Mouse (Mus musculus) T-helper 2 cell (primary cell): ENCODE data around the gene Adam19.

Experiments used
- in situ Hi-C: fragments of 300-600 bp; cut with MboI, MseI; formaldehyde crosslinking; loops from one replicate; pipeline ENCODE4 v1.15.1; 2025; ENCODE audit warnings: high pct_unique_total_duplicates

The Adam19 gene

DNA sequence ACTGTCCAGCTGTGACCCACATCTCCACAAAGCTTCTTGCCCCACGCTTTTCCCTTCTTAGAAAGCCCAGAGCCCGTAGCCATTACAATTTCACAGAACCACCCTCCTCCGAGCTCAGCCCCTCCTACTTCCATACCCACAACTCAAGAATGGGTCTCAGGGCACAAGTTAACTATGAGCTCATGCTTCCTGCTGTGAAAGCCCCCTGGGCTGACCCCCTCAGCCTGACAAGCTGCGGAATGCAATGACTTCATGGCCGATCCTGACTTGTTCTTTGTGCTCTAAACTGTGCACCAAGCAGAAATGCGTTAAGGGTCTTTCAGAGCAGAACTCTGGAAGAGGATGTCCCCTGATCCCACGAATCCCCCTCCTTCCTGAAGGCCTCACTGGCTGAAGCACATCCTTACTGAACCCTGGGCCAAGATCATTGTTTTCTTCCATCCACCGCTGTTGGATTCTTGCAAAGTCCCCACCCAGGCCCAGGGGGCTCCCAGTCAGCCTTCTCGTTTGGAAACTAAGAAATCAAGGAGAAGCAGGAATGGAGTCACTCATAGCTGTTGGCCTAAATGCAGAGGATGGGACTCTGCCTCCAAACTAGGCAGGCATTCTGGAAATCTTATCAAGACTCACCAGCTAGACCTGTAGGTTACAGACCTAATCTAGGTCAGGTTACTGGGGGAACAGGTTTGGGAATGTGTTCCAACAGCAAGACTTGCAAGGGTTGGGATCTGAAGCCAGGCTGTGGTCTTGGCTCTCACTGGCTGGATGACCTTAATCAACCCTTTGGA, 39.9 kb downstream of the Adam19 start:
- in situ Hi-C loops = no loop called here

DNA sequence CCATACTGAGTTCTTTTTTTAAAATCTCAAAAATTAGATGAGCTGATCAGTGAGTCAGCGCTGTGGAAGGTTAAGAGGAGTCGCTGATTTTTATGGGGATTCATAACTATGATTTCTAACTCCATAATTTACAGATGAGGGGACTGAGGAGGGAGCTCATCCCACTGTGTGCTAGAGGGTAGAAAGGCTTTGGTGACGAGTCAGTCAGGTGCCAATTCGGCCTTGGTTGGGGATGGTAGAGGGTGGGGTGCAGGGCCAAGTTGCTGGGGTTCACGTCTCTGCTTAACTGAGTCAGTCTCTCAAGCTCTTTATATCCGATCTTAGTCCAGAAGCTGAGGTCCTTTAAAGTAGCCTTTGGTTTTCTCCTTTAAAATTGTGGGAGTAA, 40.5 kb downstream of the Adam19 start:
- in situ Hi-C loops = no loop called here

GRCm38 (mm10) chr11:46097062-46097461, 41.3 kb downstream of the Adam19 start:
- in situ Hi-C loops = no loop called here

DNA sequence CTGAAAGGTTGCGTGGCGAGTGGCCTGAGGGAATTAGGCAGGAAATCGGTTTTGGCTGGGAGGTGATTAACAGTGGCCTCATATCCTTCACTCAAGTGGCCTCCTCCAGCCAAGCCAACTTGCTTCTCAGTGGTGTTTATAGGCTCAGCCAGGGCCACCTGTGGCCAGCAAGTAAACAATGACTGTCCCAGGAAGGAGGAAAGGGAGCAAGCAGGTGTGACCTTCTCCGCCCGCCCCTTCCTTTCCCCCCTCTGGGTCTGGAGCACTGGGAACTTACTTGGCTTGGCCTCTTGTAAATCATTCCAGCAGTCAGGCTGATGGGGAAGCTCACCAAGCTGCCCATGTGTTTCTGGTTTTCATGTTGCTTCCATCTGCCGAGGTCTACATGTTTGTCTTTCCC, 46.3 kb downstream of the Adam19 start:
- in situ Hi-C loops = no loop called here

DNA sequence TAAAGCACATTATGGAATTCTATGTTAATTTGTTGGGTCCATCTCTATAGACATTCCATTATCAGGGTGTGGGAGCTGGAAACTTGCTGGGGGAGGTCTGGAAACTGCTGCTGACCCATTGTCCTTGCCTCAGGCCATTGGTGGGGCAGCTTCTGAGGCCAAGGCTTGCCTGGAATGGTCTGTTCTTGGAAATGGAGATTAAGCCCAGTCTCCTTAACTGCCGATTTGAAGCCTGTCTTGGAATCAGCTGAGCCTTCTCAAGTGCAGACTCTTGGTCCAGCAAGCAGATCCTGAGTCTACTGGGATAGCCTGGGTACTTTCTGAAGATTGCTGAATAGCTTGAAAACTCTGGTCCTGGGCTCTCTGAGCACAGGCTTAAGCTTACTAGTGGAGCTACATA, 51.3 kb downstream of the Adam19 start:
- in situ Hi-C loops = no loop called here

DNA sequence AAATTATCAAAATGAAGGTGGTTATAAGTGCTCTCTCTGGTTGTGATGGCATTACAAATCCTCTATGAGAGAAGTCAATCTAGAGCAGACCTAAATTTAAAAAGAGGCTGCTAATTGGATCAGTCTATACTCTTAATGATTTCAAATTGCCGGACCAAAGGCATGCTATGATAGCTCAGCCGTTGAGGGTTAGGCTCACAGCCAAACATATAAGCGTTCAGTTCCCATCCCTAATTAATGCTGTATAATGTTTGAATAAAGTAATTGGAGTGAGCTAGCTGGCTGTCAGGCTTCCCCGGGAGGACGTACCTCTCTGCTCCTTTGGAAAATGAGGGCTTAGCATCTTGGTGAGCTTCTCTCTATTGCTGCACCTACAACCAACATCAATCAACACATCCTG, 53.4 kb downstream of the Adam19 start:
- in situ Hi-C loops = no loop called here

GRCm38 (mm10) chr11:46110156-46110944, 54.6 kb downstream of the Adam19 start:
- in situ Hi-C loops = no loop called here

DNA sequence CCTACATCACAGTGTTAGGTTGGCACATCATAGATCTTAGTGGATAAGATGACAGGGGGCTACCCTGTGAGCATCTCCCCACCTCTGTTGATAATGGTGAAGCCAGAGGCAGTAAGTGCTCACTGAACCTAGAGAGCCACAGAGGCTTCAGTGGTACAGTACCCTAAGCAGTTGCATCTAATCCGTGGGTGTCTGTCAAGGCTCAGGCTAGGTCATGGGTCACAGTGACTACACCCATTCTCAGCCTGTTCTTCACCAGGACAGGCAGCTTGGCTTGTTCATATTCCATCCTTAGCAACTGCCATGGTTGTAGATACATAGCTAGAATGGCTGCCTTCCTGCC, 55.1 kb downstream of the Adam19 start:
- in situ Hi-C loops = no loop called here

DNA sequence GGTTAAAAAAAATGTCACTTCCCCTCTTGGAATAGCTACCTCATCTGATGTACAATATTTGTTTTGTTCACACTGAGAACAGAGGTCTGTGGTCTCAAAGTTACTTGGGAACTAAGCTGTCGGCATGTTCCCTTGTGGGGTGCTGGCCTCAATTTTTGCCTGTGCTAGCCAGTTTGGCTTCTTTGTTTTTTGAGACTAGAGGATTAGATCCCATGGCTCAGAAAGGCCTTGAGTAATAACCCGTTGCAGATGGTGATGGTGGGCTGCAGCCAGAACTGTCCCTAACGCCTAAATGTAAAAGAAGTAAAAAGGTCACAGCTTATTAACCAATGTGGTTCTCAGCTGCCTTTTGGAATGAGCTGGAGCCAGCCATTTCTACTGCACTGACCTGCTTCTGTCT, 57.4 kb downstream of the Adam19 start:
- in situ Hi-C loops = no loop called here

DNA sequence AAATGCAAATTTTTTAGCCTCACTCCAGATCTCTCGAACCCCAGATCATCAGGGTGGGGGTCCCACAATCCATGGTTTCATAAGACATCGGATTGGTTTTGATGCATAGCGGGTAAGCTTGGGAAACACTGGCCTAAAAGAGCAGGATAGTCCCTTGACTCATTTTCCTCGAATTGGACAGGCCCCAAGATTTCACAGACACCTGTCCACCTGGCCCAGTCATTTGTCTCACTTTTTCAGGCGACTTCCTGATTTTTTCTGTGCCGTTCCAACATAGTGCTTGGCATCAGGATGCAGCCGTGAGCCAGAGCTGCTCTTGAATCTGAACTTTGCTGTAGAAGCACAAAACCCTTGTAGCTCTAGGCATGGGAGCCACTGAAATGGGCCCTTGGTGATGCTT, 58.4 kb downstream of the Adam19 start:
- in situ Hi-C loops = no loop called here

- in situ Hi-C loops = no loop called here
These were observed 59.2 kb downstream of the Adam19 start for GRCm38 (mm10) chr11:46115011-46115410.

- in situ Hi-C loops = no loop called here
These were observed 59.8 kb downstream of the Adam19 start for GRCm38 (mm10) chr11:46115411-46116173.

DNA sequence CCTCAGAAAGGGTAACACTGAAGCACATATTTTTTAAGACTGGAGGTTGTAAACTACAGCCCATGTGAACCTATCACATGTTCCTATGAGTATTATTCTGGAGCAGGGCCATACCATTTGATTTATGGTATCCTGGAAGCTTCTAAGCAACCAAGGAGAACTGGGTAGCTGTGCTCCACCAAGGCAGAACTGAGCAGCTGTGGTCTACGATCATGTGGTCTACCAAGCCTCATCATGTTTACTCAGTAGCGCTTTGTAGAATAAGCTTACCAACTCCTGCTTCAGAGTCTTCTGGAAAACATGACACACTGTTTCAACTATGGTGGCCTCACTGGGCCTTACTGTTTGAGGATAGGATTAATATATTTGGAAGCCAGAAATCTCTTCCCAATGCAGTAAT, 60.7 kb downstream of the Adam19 start:
- in situ Hi-C loops = no loop called here

DNA sequence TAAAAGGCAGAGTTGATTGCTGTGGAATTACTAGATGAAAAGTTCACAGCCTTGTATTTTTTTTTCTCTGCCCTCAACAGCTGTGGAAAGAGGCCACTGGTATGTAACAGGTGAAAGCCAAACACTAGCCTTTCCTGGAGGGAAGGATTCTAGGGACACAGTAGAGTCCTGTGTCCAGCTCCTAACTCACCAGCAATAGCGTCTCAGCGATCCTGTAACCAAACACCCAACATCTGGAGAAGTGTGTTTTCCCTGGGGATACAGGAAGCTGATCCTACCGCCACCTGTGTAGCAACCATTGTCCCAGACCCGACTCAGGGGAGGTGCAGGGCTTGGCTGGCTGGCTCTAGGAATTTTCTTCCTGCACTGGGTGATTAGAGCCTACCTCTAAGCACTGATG, 63.8 kb downstream of the Adam19 start:
- in situ Hi-C loops = no loop called here

- in situ Hi-C loops = no loop called here
These were observed 64.3 kb downstream of the Adam19 start for GRCm38 (mm10) chr11:46120084-46120483.

- in situ Hi-C loops = no loop called here
These were observed 65.9 kb downstream of the Adam19 start for GRCm38 (mm10) chr11:46121666-46122065.

GRCm38 (mm10) chr11:46122875-46123274, 67.1 kb downstream of the Adam19 start:
- in situ Hi-C loops = no loop called here

DNA sequence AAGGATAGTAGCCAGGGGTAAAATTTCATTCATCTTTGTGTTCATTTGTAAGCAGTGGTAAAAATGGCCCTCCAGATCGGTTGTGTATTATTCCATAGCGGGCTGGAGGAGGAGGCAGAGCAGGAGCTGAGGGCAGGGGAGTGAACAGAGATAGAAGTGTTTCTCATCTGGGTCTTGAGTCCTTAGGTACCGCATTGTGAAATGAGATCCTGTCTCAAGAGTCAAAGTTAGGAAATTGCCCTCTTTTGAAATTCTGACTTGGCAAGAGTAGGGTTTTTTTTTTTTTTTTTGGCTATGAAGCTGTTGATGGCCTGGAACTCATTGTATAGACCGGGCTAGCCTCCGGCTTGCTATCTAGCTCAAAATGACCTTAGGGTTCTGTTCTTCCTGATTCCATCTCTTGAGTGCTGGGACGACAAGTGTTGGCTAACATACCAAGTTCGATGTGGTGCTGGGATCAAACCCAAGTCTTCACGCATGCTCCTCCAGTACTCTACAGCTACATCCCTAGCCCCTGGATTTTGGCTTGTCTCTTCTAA, 67.6 kb downstream of the Adam19 start:
- in situ Hi-C loops = no loop called here

- in situ Hi-C loops = no loop called here
These were observed 69.5 kb downstream of the Adam19 start for GRCm38 (mm10) chr11:46125093-46125834.

DNA sequence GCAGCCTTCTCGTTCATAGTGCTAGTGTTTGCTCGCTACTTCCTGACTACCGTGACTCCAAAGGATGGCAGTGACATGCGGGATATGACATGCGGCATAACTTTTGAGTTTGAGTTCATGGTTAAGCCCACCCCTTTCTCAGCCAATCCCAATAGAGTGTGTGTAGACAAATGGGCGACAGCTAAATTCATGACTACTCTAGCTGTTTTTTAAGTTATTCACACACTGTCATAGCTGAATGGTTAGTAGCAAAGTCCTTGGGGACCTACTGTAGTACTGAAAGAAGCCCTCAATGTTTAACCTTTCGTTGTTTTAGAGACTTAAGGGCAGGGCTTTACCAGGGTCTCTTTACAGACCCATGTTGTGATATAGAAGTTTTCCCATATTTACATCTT, 70.0 kb downstream of the Adam19 start:
- in situ Hi-C loops = no loop called here

- in situ Hi-C loops = no loop called here
These were observed 70.5 kb downstream of the Adam19 start for GRCm38 (mm10) chr11:46126317-46126716.
